Mouse (Mus musculus): ENCODE data around the gene Krt16.

Gene Krt16

GRCm38 (mm10) chr11:100248852-100249465, at the start of gene Krt16:
Krt16 (minus strand) TSS chr11:100248902.
- in situ Hi-C loops (cut with MboI; ENCODE audit: low pct_unique_long_range_greater_than_20kb in 1 of 2, low sequenced_read_pairs in 2 of 2, unreplicated experiment in 1 of 2), result no loop called here

- in situ Hi-C loops (cut with MboI; ENCODE audit: low pct_unique_long_range_greater_than_20kb in 1 of 2, low sequenced_read_pairs in 2 of 2, unreplicated experiment in 1 of 2), result loop anchor here (5.0 to 25.0 kb wide), 6 partner anchors 96 to 836 kb away; no protein-coding TSS in a partner anchor
These were observed 49.1 kb upstream of the Krt16 start for GRCm38 (mm10) chr11:100297801-100298200.

- in situ Hi-C loops (cut with MboI; ENCODE audit: low pct_unique_long_range_greater_than_20kb in 1 of 2, low sequenced_read_pairs in 2 of 2, unreplicated experiment in 1 of 2), result loop anchor here (5.0 to 25.0 kb wide), 6 partner anchors 93 to 833 kb away; no protein-coding TSS in a partner anchor
These were observed 46.6 kb upstream of the Krt16 start for GRCm38 (mm10) chr11:100295308-100295707.

DNA sequence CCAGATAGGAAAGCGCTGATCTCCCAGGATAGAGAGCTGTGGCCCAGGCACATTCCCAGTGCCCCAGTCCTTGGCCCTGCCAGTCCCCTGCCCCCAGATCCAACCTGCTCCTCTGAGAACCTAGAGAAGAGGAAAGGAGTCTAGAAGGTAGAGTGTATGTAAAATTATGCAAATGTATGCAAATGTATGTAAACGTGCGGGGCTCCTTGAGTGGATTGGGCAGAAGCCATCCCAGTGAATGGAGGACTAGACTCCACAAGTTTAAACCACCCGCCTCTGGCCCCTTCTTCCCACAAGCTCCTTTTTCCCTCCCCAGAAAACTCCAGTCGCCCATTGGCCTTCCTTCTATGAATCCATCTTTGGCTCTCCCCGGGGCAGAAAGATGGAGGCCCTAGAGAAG, 44.2 kb upstream of the Krt16 start:
- in situ Hi-C loops (cut with MboI; ENCODE audit: low pct_unique_long_range_greater_than_20kb in 1 of 2, low sequenced_read_pairs in 2 of 2, unreplicated experiment in 1 of 2), result loop anchor here (10.0 to 25.0 kb wide), 2 partner anchors 228 to 831 kb away; no protein-coding TSS in a partner anchor

- in situ Hi-C loops (cut with MboI; ENCODE audit: low pct_unique_long_range_greater_than_20kb in 1 of 2, low sequenced_read_pairs in 2 of 2, unreplicated experiment in 1 of 2), result loop anchor here (10.0 to 25.0 kb wide), 2 partner anchors 225 to 828 kb away; no protein-coding TSS in a partner anchor
These were observed 41.5 kb upstream of the Krt16 start for GRCm38 (mm10) chr11:100290235-100290634.

- in situ Hi-C loops (cut with MboI; ENCODE audit: low pct_unique_long_range_greater_than_20kb in 1 of 2, low sequenced_read_pairs in 2 of 2, unreplicated experiment in 1 of 2), result loop anchor here in 1 of 2 experiments (25.0 kb wide), 1 partner anchor 827 kb away; no protein-coding TSS in a partner anchor
These were observed 40.2 kb upstream of the Krt16 start for GRCm38 (mm10) chr11:100288942-100289341.

- in situ Hi-C loops (cut with MboI; ENCODE audit: low pct_unique_long_range_greater_than_20kb in 1 of 2, low sequenced_read_pairs in 2 of 2, unreplicated experiment in 1 of 2), result loop anchor here in 1 of 2 experiments (25.0 kb wide), 1 partner anchor 825 kb away; no protein-coding TSS in a partner anchor
These were observed 38.3 kb upstream of the Krt16 start for GRCm38 (mm10) chr11:100287024-100287423.

- in situ Hi-C loops (cut with MboI; ENCODE audit: low pct_unique_long_range_greater_than_20kb in 1 of 2, low sequenced_read_pairs in 2 of 2, unreplicated experiment in 1 of 2), result loop anchor here in 1 of 2 experiments (5.0 to 25.0 kb wide), 2 partner anchors 83 to 823 kb away; no protein-coding TSS in a partner anchor
These were observed 36.3 kb upstream of the Krt16 start for GRCm38 (mm10) chr11:100284988-100285387.

DNA sequence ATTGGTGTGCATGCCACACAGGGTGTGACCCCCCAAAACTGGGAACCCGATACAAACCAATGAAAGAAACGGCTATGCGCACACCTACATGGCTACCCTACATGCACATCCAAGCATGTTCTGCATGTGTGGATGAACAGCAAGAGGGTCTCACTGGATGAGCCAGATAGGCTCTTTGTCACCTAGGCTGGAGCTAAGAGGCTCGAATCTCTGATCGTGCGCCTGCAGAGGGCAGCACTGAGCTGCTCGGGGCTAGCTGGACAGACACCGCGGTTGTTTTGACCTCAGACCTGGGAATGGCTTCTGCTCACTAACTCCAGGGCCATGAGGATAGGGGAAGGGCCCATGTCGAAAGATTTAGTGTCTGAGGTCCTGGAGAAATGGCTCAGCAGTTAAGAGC, 33.8 kb upstream of the Krt16 start:
- in situ Hi-C loops (cut with MboI; ENCODE audit: low pct_unique_long_range_greater_than_20kb in 1 of 2, low sequenced_read_pairs in 2 of 2, unreplicated experiment in 1 of 2), result loop anchor here in 1 of 2 experiments (5.0 to 25.0 kb wide), 2 partner anchors 80 to 820 kb away; no protein-coding TSS in a partner anchor

DNA sequence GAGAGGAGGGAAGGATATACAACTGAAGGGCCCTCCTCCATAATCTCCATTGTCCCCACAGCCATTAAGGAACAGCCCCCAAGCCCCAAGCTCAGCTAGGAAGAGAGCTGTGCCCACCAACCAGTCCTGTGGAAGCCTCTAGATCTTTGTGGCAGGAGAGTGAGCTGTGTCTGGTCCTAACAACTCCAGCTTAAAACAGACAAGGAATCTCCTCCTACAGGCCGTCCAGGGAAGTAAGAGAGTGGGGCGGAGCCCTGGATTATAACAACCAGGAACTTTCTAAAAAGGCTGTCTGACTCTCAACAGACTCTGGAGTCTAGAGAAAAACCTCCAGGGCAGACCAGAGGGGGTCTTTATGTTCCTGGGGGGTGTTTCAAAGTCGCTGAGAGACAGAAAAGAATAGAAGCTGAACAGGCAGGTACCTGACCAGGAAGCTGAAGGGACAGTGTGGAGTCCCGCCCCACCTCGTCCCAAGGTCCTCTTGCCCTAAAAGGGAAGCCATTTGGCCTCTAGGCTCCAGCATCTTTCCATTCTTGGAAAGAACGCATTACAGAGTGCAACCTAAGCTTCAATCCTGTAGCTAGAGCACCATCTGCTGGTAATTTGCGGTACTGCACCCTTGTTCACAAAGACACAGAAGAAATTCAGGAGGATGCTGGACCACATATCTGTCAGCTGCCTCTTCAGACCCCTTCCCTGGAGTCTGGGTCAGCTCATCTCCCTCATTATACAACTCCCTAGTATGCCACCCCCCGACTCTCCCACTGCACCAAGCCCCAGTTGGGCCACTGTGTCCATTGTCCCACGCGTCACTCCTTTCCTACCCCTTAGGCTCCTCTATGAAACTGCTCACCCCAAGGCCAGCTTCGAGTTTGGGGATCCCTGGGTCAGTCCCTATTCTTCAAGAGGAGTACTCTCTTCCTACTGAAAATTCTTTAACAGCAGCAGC, 33.2 kb upstream of the Krt16 start:
- in situ Hi-C loops (cut with MboI; ENCODE audit: low pct_unique_long_range_greater_than_20kb in 1 of 2, low sequenced_read_pairs in 2 of 2, unreplicated experiment in 1 of 2), result loop anchor here in 1 of 2 experiments (5.0 to 25.0 kb wide), 2 partner anchors 80 to 820 kb away; no protein-coding TSS in a partner anchor

DNA sequence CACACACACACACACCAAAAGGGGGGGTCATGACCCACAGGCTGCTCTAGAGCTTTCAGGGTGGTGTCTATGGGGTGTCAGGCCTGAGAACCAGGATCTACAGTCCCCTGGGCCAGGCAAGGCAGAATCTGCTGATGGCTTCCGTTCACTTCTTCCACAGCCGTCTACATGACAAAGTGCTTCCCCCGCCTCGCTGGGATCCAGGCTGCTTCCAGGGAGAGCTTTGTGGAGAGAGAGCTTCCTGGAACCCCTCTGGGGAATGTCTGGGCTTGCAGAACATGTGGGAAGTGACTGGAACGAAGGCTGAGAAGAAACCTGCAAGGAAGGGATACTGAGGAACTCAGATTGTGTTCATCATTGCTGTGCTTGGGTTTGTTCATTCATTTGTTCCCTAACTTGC, 30.1 kb upstream of the Krt16 start:
- in situ Hi-C loops (cut with MboI; ENCODE audit: low pct_unique_long_range_greater_than_20kb in 1 of 2, low sequenced_read_pairs in 2 of 2, unreplicated experiment in 1 of 2), result loop anchor here in 1 of 2 experiments (25.0 kb wide), 1 partner anchor 816 kb away; no protein-coding TSS in a partner anchor

- in situ Hi-C loops (cut with MboI; ENCODE audit: low pct_unique_long_range_greater_than_20kb in 1 of 2, low sequenced_read_pairs in 2 of 2, unreplicated experiment in 1 of 2), result loop anchor here in 1 of 2 experiments (25.0 kb wide), 1 partner anchor 816 kb away; no protein-coding TSS in a partner anchor
These were observed 29.2 kb upstream of the Krt16 start for GRCm38 (mm10) chr11:100277726-100278480.

DNA sequence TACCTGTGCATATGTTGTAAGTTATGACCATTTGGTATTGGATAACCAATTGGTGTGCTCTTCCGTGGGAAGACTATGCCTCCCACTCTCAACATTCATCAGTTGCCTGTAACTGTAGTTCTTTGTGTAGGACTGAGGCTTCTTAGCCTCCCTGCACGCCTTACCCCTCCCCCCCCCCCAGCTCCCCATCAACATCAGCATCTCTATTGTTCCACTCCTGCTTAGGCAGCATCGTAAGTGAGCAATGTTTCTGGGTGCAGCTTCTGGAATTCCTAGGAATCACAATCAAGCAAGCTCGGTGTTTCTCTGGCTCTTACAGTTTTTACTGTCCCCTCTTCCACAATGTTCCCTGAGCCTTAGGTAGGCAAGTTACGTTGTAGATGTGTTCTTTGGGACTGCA, 26.8 kb upstream of the Krt16 start:
- in situ Hi-C loops (cut with MboI; ENCODE audit: low pct_unique_long_range_greater_than_20kb in 1 of 2, low sequenced_read_pairs in 2 of 2, unreplicated experiment in 1 of 2), result loop anchor here in 1 of 2 experiments (25.0 kb wide), 1 partner anchor 813 kb away; no protein-coding TSS in a partner anchor

DNA sequence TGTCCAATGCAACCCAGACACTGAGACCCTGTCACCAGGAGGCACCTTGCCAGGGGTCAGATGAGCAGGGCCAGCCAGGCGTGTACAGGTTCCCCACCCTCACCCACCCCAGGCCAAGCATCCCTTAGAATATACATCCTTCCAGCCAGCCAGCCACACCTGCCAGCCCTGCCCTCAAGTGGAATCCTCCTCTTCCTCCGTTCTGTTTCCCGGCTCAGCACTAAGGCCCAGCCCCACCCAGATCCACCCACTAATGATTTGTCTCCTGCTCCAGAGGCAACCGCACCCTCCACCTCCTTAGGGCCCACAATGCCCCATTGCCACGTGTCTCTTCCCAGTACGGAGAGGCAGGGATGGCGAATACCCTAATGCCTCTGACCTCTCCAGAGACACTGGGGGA, 26.0 kb upstream of the Krt16 start:
- in situ Hi-C loops (cut with MboI; ENCODE audit: low pct_unique_long_range_greater_than_20kb in 1 of 2, low sequenced_read_pairs in 2 of 2, unreplicated experiment in 1 of 2), result loop anchor here in 1 of 2 experiments (25.0 kb wide), 1 partner anchor 812 kb away; no protein-coding TSS in a partner anchor

DNA sequence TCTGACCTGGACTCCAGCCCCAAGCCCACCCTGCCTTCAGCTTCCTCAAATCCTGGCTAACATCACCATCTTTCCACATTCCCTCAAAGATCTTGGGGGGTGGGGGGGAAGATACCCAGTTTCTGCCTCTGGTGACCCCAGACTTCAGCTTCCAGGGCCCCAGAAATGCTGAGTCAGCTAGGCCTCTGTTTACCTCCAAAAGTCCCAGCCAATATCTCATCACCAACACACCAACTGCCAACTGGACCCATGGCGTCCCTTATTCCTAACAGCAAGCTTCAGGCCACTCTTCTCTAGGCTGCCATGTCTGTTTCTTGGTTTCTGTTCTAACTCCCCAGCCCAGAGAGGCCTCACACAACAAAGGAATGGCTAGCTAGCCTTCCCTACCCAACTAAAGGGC, 23.2 kb upstream of the Krt16 start:
- in situ Hi-C loops (cut with MboI; ENCODE audit: low pct_unique_long_range_greater_than_20kb in 1 of 2, low sequenced_read_pairs in 2 of 2, unreplicated experiment in 1 of 2), result no loop called here

- in situ Hi-C loops (cut with MboI; ENCODE audit: low pct_unique_long_range_greater_than_20kb in 1 of 2, low sequenced_read_pairs in 2 of 2, unreplicated experiment in 1 of 2), result no loop called here
These were observed 21.2 kb upstream of the Krt16 start, which contains the start of gene Krt42 for GRCm38 (mm10) chr11:100269821-100270332. Krt42 (minus strand) TSS chr11:100269871.

GRCm38 (mm10) chr11:100262058-100262980, 13.6 kb upstream of the Krt16 start:
- in situ Hi-C loops (cut with MboI; ENCODE audit: low pct_unique_long_range_greater_than_20kb in 1 of 2, low sequenced_read_pairs in 2 of 2, unreplicated experiment in 1 of 2), result no loop called here

Measured in mouse embryonic stem cell (cell line).